Mouse (Mus musculus) forebrain, embryonic 15.5 days (tissue): ENCODE measurements at regions not wholly inside any gene's neighbourhood (a gene's known extent, or its start where the extent isn't known, plus 50 kb on each side); places are given as distances from the start of the nearest gene placed in this dataset.
A peak's percentile ranks its signal among the peaks of the same experiment; 100 is the strongest.

ENCODE experiments used
- ATAC-seq: fragments of 200-750 bp; cut with Nextera tagmentation; replicated peaks from 2 replicates; pipeline ENCODE4 v1.8.0; 2017; ENCODE audit warnings: mild to moderate bottlenecking, moderate TSS enrichment, moderate library complexity
- H3K27ac ChIP-seq: fragments of 300-500 bp; sonication (generic); replicated peaks from 2 replicates; pipeline ENCODE4 v1.5.1; 2015; ENCODE audit warnings: mild to moderate bottlenecking, inconsistent platforms
- H3K27me3 ChIP-seq: fragments of 300-500 bp; sonication (generic); 2 replicates; pipeline ENCODE4 v1.6.1; 2015; ENCODE audit warnings: inconsistent platforms
- H3K36me3 ChIP-seq: fragments of 300-500 bp; sonication (generic); 2 replicates; pipeline ENCODE4 v1.6.1; 2015; ENCODE audit warnings: mild to moderate bottlenecking, inconsistent platforms
- H3K4me1 ChIP-seq: fragments of 300-500 bp; sonication (generic); 2 replicates; pipeline ENCODE4 v1.6.1; 2015; ENCODE audit warnings: inconsistent platforms
- H3K4me2 ChIP-seq: fragments of 300-500 bp; sonication (generic); replicated peaks from 2 replicates; pipeline ENCODE4 v1.6.1; 2015; ENCODE audit warnings: mild to moderate bottlenecking, inconsistent platforms
- H3K4me3 ChIP-seq: fragments of 300-500 bp; sonication (generic); 2 replicates; pipeline ENCODE4 v1.5.1; 2015; ENCODE audit warnings: mild to moderate bottlenecking, inconsistent platforms
- H3K9ac ChIP-seq: fragments of 300-500 bp; sonication (generic); replicated peaks from 2 replicates; pipeline ENCODE4 v1.6.1; 2015; ENCODE audit warnings: mild to moderate bottlenecking, inconsistent platforms
- H3K9me3 ChIP-seq: fragments of 300-500 bp; sonication (generic); 2 replicates; pipeline ENCODE4 v1.6.1; 2016; ENCODE audit warnings: inconsistent platforms
- WGBS: fragments of 180-500 bp; shearing (Covaris S2); methylation state at CpG from one replicate; pipeline ENCODE4 v1.1.7; 2015; ENCODE audit warnings: mixed read lengths; 5-methylcytosine and 5-hydroxymethylcytosine counted together

DNA sequence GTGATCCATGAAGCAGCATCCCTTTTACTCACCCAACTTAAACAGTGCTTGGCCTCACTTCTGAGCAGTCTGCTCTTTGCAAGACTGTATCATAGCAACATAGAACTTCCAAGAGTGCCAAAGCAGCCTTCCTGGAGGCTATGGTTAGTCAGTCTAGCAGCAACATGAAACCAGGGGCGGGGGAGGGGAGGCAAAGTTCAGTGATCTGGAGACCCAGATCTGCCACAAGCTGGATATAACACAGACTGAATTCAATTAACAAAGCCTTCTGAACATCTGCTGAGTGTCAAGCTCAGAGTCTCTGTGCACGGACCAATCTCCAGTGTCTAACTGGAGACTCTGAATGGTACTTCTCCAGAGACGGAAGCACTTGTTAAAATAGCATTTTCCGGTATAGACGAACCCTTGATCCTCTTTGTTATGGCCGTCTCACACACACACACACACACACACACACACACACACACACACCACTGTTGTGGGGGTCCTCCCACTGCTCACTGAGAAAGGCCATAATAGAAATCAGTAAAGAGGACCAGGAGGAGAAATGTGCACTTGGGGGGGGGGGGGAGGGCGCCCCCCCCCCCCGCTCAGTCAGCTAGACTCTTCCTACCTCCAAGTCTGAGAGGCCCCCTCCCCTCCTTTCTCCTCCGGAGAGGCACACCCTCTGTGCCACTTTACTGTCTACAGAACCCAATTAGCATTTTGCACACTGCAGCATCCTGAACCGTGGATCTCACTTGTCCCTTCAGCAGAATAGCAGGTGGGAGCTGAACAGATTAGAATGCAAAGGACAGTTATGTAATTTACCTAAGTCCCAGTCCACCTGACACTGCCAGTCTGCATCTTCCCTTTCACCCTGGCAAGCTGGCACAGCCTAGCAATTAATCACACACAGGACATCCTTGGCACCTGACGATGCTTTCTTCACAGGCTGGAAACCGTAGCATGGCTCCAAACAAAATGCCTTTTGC is 112.3 kb upstream of the Slc22a22 start:
- H3K36me3 ChIP-seq: no peaks in the 10 kb centered on the region
- ATAC-seq: peak; percentile 75
- peaks cover 21% of the 10 kb centered on the region for H3K4me1 ChIP-seq
- 0 out of 2 replicates have a peak overlapping the region, but pooled peaks have one; percentile 2 for H3K4me2 ChIP-seq
- H3K4me3 ChIP-seq: no peak overlapping the region
- peak overlapping the region; percentile 46 for H3K27ac ChIP-seq
- no peak overlapping the region for H3K9ac ChIP-seq
- H3K9me3 ChIP-seq: no peaks in the 10 kb centered on the region
- WGBS: 12% methylated on average over 10 of the region's 12 CpGs
- no peaks in the 10 kb centered on the region for H3K27me3 ChIP-seq

GRCm38 (mm10) chr15:57585411-57585810 is 108.0 kb upstream of the Slc22a22 start:
- H3K27ac ChIP-seq: no peak overlapping the region
- peaks cover 13% of the 10 kb centered on the region for H3K4me1 ChIP-seq
- no peaks in the 10 kb centered on the region for H3K36me3 ChIP-seq
- H3K9ac ChIP-seq: no peak overlapping the region
- no peaks in the 10 kb centered on the region for H3K9me3 ChIP-seq
- no peak for ATAC-seq
- 61% methylated on average over 1 of the region's 1 CpGs for WGBS
- no peak overlapping the region for H3K4me2 ChIP-seq
- no peak overlapping the region for H3K4me3 ChIP-seq
- no peaks in the 10 kb centered on the region for H3K27me3 ChIP-seq

GRCm38 (mm10) chr15:57584498-57584897 is 107.1 kb upstream of the Slc22a22 start:
- H3K9ac ChIP-seq: no peak overlapping the region
- WGBS: 91% methylated on average over 11 of the region's 11 CpGs
- no peak overlapping the region for H3K27ac ChIP-seq
- peaks cover 4% of the 10 kb centered on the region for H3K4me1 ChIP-seq
- H3K27me3 ChIP-seq: no peaks in the 10 kb centered on the region
- ATAC-seq: no peak
- H3K9me3 ChIP-seq: no peaks in the 10 kb centered on the region
- no peaks in the 10 kb centered on the region for H3K36me3 ChIP-seq
- H3K4me2 ChIP-seq: no peak overlapping the region
- no peak overlapping the region for H3K4me3 ChIP-seq

GRCm38 (mm10) chr15:57581266-57581665 is 103.8 kb upstream of the Slc22a22 start:
- Histone ChIP-seq H3K4me2 (no peak overlapping the region), H3K4me3 (no peak overlapping the region)

GRCm38 (mm10) chr15:57578794-57579193 is 101.4 kb upstream of the Slc22a22 start:
- no peak overlapping the region for H3K4me3 ChIP-seq
- ATAC-seq: no peak
- no peaks in the 10 kb centered on the region for H3K36me3 ChIP-seq
- H3K27me3 ChIP-seq: no peaks in the 10 kb centered on the region
- no peaks in the 10 kb centered on the region for H3K4me1 ChIP-seq
- no peak overlapping the region for H3K27ac ChIP-seq
- 67% methylated on average over 2 of the region's 2 CpGs for WGBS
- no peak overlapping the region for H3K4me2 ChIP-seq
- H3K9me3 ChIP-seq: no peaks in the 10 kb centered on the region
- no peak overlapping the region for H3K9ac ChIP-seq

More at GRCm38 (mm10) chr15:57581266-57581665, 103.8 kb upstream of the Slc22a22 start:
- no peak overlapping the region for H3K9ac ChIP-seq
- ATAC-seq: no peak
- no peaks in the 10 kb centered on the region for H3K9me3 ChIP-seq
- no peaks in the 10 kb centered on the region for H3K27me3 ChIP-seq
- no peaks in the 10 kb centered on the region for H3K4me1 ChIP-seq
- no peaks in the 10 kb centered on the region for H3K36me3 ChIP-seq
- H3K27ac ChIP-seq: no peak overlapping the region

GRCm38 (mm10) chr15:57574080-57574618 is 96.7 kb upstream of the Slc22a22 start:
- Histone ChIP-seq H3K27me3 (no peaks in the 10 kb centered on the region), H3K9me3 (no peaks in the 10 kb centered on the region), H3K9ac (no peak overlapping the region), H3K4me1 (no peaks in the 10 kb centered on the region), H3K4me3 (no peak overlapping the region), H3K4me2 (no peak overlapping the region), H3K36me3 (no peaks in the 10 kb centered on the region), H3K27ac (no peak overlapping the region)
- WGBS: 46% methylated on average over 2 of the region's 2 CpGs
- ATAC-seq: no peak

DNA sequence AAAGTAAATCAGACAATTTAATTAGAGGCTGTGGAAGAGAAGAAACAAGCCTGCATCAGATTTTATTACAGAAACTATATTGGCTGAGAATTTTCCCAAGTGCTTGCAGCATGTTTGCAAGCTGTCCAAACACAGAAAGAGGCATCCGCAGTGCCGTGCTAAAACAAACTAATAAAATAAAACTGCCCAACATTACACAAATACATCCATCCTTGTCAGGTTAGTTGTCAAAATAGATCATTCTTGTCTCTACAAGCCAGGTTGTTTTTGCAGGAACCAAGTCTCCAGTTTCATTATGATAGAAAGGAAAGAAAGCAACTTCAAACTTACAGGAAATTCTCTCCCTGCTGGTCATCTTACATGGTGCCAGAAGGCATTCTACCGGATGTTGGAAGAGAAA is 95.0 kb upstream of the Slc22a22 start:
- no peak overlapping the region for H3K4me3 ChIP-seq
- 83% methylated on average over 3 of the region's 3 CpGs for WGBS
- no peaks in the 10 kb centered on the region for H3K4me1 ChIP-seq
- H3K4me2 ChIP-seq: no peak overlapping the region
- no peaks in the 10 kb centered on the region for H3K36me3 ChIP-seq
- no peaks in the 10 kb centered on the region for H3K27me3 ChIP-seq
- H3K9me3 ChIP-seq: no peaks in the 10 kb centered on the region
- H3K9ac ChIP-seq: no peak overlapping the region
- ATAC-seq: no peak
- H3K27ac ChIP-seq: no peak overlapping the region

DNA sequence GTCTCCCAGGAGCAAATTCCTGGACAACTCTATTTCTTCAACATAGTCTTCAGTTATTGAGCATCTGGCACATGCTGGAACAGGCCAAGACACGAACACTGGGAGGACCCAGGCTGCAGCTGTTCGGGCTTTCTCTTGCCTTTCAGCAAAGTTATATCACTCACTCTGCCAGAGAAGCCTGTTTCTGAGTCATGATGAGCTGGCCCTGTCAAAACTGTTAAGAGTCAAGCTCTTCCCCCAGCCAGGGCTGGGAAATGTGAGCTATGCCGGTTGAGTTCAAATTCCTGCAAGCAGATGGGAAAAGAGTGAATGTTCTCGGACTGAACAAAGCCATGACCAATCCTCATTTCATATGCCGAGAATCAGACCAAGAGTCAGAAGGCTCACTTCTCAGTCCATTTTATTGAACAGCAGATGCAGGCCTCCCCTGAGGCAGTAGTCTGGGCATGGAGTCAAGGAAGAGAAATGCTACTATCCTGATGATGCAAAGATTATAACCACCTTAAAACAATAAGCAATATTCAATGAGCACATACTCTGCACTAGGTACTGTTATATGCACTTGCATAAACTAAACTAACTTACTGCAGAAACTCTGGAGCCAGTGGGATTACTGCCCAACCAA is 90.7 kb upstream of the Slc22a22 start:
- Histone ChIP-seq H3K9ac (no peak overlapping the region), H3K9me3 (no peaks in the 10 kb centered on the region), H3K4me1 (no peaks in the 10 kb centered on the region), H3K27me3 (no peaks in the 10 kb centered on the region), H3K4me3 (no peak overlapping the region), H3K27ac (no peak overlapping the region), H3K36me3 (no peaks in the 10 kb centered on the region), H3K4me2 (no peak overlapping the region)
- ATAC-seq: no peak
- WGBS: 87% methylated on average over 5 of the region's 5 CpGs

- H3K27ac ChIP-seq: no peak overlapping the region
- ATAC-seq: no peak
- WGBS: 46% methylated on average over 2 of the region's 2 CpGs
- no peaks in the 10 kb centered on the region for H3K27me3 ChIP-seq
- H3K9ac ChIP-seq: no peak overlapping the region
- H3K4me1 ChIP-seq: no peaks in the 10 kb centered on the region
- H3K4me2 ChIP-seq: no peak overlapping the region
- no peak overlapping the region for H3K4me3 ChIP-seq
- H3K36me3 ChIP-seq: no peaks in the 10 kb centered on the region
- no peaks in the 10 kb centered on the region for H3K9me3 ChIP-seq
These were observed 69.7 kb upstream of the Slc22a22 start for GRCm38 (mm10) chr15:57547154-57547553.

GRCm38 (mm10) chr15:57545141-57545540 is 67.7 kb upstream of the Slc22a22 start:
- no peak for ATAC-seq
- H3K4me2 ChIP-seq: no peak overlapping the region
- 82% methylated on average over 4 of the region's 4 CpGs for WGBS

DNA sequence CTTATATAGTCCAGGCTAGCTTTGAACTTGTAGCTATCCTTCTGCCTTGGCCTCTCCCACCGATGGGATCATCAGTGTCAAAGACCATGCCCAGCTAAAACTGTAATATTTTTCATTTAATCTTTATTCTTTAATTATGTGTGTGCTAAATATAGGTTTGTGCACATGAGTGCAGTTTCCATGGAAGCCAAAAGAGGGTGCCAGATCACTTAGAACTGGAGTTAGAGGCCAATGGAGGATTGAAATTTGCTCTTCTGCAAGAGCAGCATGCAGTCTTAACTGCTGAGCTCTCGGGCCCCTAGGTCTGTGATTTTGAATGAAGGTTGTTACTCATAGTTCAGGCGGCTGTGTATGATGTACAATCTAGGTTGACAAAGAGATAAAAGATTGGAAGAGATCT is 66.6 kb upstream of the Slc22a22 start:
- no peak for ATAC-seq
- Histone ChIP-seq H3K9ac (no peak overlapping the region), H3K4me3 (no peak overlapping the region), H3K27me3 (no peaks in the 10 kb centered on the region), H3K9me3 (no peaks in the 10 kb centered on the region), H3K27ac (no peak overlapping the region), H3K4me1 (no peaks in the 10 kb centered on the region), H3K36me3 (no peaks in the 10 kb centered on the region), H3K4me2 (no peak overlapping the region)
- WGBS: 78% methylated on average over 3 of the region's 3 CpGs

More at GRCm38 (mm10) chr15:57545141-57545540, 67.7 kb upstream of the Slc22a22 start:
- Histone ChIP-seq H3K36me3 (no peaks in the 10 kb centered on the region), H3K4me3 (no peak overlapping the region), H3K9ac (no peak overlapping the region), H3K27ac (no peak overlapping the region), H3K27me3 (no peaks in the 10 kb centered on the region), H3K4me1 (no peaks in the 10 kb centered on the region), H3K9me3 (no peaks in the 10 kb centered on the region)

DNA sequence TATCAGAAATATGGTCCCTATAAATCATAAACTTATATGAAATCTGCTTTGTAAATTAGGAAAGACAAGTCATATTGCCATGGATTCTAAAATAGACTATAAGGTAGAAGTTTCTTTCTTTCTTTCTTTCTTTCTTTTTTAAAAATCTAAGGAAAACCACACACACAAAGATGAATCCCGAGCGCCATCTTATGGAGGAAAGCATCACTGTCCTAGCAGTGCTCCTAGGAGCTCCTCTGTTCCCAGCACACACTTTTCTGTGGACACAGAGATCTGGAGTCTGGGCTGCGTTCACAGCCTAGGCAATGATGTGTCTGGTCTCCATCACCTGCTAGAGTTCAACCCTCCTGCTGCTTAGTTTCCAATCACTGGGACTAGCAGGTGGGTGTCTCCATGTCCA is 65.2 kb upstream of the Slc22a22 start:
- no peak for ATAC-seq
- Histone ChIP-seq H3K4me2 (no peak overlapping the region), H3K9ac (no peak overlapping the region), H3K36me3 (no peaks in the 10 kb centered on the region), H3K27me3 (no peaks in the 10 kb centered on the region), H3K9me3 (no peaks in the 10 kb centered on the region), H3K4me1 (no peaks in the 10 kb centered on the region), H3K27ac (no peak overlapping the region), H3K4me3 (no peak overlapping the region)
- WGBS: 32% methylated on average over 3 of the region's 3 CpGs
